Mouse (Mus musculus) megakaryocyte, embryonic 14.5 days (primary cell): Measurements from ENCODE around the gene Cd99l2. TPM values are rescaled to one million over a fixed set of nuclear protein-coding genes. Genes with fewer than 3 reads are reported as not detected.
"Not testable (repeated sequence)": the region's sequence is repeated elsewhere in the genome, so short reads cannot be mapped to it uniquely, and the experiment has no call there.

Source experiments
- H3K27me3 ChIP-seq: replicated peaks from 2 replicates; pipeline ENCODE3; 2012; ENCODE audit warnings: inconsistent platforms
- H3K36me3 ChIP-seq: replicated peaks from 2 replicates; pipeline ENCODE3; 2012; ENCODE audit warnings: low read length, inconsistent platforms, mixed read lengths
- H3K4me1 ChIP-seq: 2 replicates; pipeline ENCODE4 v1.6.1; 2012; ENCODE audit warnings: inconsistent platforms
- H3K4me3 ChIP-seq: replicated peaks from 2 replicates; pipeline ENCODE3; 2012; ENCODE audit warnings: moderate library complexity, mild to moderate bottlenecking, inconsistent platforms
- H3K9me3 ChIP-seq: 2 replicates; pipeline ENCODE4 v1.6.1; 2012; ENCODE audit warnings: inconsistent platforms
- FLI1 ChIP-seq: IDR thresholded peaks from 2 replicates; pipeline ENCODE4 v1.6.1; 2012; ENCODE audit warnings: low read length, inconsistent platforms, mixed read lengths
- GATA1 ChIP-seq: IDR thresholded peaks from 3 replicates; pipeline ENCODE4 v1.6.1; 2012; ENCODE audit warnings: mixed read lengths, low read length, inconsistent platforms, borderline replicate concordance
- polyA plus RNA-seq: library from polyadenylated mRNA; stranded (reverse); fragments of >175 nt; gene quantifications from 2 replicates; pipeline ENCODE4 v1.2.3, GENCODE M21; 2012; ENCODE audit warnings: low replicate concordance; ENCODE audit not compliant: insufficient read depth

Gene Cd99l2
- polyA plus RNA-seq, 1 experiment, result 2.2 TPM

DNA sequence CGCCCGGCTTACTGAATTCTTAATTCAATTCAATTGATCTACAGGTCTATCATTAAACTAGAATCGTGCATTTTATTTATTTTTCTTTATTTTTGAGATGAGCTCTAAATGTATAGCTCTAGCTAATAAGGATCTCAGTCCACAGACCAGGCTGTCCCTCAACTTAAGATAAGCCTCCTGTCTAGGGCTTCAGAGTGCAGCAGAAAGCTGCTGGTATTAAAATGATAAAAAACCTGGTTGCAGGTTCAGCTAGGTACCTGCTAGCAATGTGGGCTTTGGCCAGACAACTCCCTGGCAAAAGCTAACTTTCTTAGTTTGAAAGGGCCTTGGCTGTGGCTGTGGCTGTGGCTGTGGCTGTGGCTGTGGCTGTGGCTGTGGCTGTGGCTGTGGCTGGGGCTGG is 30.2 kb upstream of the Cd99l2 start:
- Histone ChIP-seq H3K36me3 (no peaks in the 10 kb centered on the region), H3K9me3 (no peaks in the 10 kb centered on the region), H3K4me3 (no peak overlapping the region), H3K4me1 (peaks cover 15% of the 10 kb centered on the region; the same call in 1 of the 2 replicates), H3K27me3 (peaks cover 3% of the 10 kb centered on the region)
- TF ChIP-seq GATA1, result no peak
- TF ChIP-seq FLI1, result no peak

GRCm38 (mm10) chrX:71519252-71519651 is 26.6 kb upstream of the Cd99l2 start:
- Histone ChIP-seq H3K27me3 (peaks cover 4% of the 10 kb centered on the region), H3K9me3 (no peaks in the 10 kb centered on the region), H3K4me1 (peaks cover 5% of the 10 kb centered on the region; the same call in 1 of the 2 replicates), H3K36me3 (no peaks in the 10 kb centered on the region), H3K4me3 (no peak overlapping the region)
- TF ChIP-seq GATA1, result no peak

DNA sequence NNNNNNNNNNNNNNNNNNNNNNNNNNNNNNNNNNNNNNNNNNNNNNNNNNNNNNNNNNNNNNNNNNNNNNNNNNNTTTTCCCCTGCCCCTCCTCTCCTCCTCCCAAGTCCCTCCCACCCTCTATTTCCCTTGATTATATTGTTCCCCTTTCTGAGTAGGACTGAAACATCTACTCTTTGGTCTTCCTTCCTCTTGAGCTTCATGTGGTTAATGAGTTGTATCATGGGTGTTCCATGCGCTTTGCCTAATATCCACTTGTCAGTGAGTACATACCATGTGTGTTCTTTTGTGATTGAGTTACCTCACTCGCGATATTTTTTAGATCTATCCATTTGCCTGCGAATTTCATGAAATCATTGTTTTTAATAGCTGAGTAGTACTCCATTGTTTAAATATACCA is 13.9 kb upstream of the Cd99l2 start:
- H3K9me3 ChIP-seq, H3K4me1 ChIP-seq, H3K36me3 ChIP-seq, H3K27me3 ChIP-seq, H3K4me3 ChIP-seq: not testable (repeated sequence)

- Histone ChIP-seq H3K9me3 (no peaks in the 10 kb centered on the region), H3K4me3 (peak overlapping the region; percentile 93), H3K36me3 (no peaks in the 10 kb centered on the region), H3K4me1 (peaks cover 32% of the 10 kb centered on the region), H3K27me3 (peaks cover 20% of the 10 kb centered on the region)
- no peak for TF ChIP-seq FLI1
- no peak for TF ChIP-seq GATA1
Observed at GRCm38 (mm10) chrX:71493279-71493656, 619 bp upstream of the Cd99l2 start.

DNA sequence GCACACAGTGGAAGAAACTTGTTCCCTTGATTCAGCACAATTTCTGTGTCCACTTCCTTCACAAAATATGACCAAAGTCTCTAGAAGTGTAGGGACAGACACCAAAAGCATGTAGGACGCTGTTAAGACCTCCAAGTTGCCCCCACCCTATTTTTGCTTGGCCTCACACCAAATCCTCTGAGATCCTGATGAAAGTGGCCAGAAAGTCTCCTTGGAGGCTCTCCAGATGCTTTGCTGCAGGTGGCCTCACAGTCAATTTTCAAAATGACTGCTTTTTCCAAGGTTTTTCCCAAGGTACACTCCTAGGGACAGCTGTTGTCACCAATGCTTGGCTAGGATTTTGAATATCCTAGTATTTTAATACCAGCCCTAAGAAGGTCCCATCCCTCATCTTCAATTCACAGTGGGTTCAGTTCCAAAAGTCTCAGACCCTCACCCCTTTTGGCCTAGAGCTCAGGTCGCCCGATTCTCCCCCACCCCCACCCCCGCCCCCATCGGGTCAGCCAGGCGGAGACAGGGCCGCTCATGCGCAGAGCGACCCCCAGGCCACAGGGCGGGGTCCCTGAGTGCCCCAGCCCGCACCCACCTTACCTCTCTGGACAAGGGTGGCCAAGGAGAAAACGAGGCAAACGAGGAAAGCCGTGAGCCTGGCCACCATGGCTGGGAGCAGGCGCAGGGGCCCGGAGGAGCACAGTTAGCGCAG is 567 bp downstream of the Cd99l2 start:
- Histone ChIP-seq H3K4me1 (peaks cover 32% of the 10 kb centered on the region), H3K36me3 (peaks cover 3% of the 10 kb centered on the region), H3K27me3 (peaks cover 13% of the 10 kb centered on the region), H3K9me3 (no peaks in the 10 kb centered on the region), H3K4me3 (peak overlapping the region; percentile 93)
- no peak for TF ChIP-seq GATA1
- TF ChIP-seq FLI1, result no peak

- H3K4me1 ChIP-seq, result peaks cover 25% of the 10 kb centered on the region
- TF ChIP-seq FLI1, result no peak
- no peak for TF ChIP-seq GATA1
Observed at GRCm38 (mm10) chrX:71489353-71489752, 3.3 kb downstream of the Cd99l2 start.

DNA sequence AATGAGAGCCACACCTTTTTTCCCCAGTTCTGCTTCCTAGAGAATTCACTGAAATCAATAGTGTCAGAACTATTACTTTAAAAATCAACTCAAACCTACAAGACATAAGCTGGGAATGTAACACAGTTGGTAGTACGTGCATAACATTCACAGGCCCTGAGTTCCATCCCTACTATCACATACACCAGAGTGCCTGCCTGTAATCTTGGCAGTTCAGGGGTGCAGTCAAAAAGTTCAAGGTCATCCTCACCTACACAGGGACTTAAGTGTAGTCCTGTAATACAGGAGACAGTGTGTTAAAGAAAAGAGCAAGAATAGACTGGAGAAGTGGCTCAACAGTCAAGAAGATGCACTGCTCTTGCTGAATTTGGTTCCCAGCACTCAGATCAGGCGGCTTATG is 10.4 kb downstream of the Cd99l2 start:
- Histone ChIP-seq H3K27me3 (peaks cover 4% of the 10 kb centered on the region), H3K4me1 (no peaks in the 10 kb centered on the region), H3K36me3 (peaks cover 12% of the 10 kb centered on the region), H3K4me3 (no peak overlapping the region), H3K9me3 (no peaks in the 10 kb centered on the region)
- no peak for TF ChIP-seq GATA1
- TF ChIP-seq FLI1, result no peak

More at GRCm38 (mm10) chrX:71489353-71489752, 3.3 kb downstream of the Cd99l2 start:
- peaks cover 3% of the 10 kb centered on the region for H3K36me3 ChIP-seq
- peaks cover 6% of the 10 kb centered on the region for H3K27me3 ChIP-seq
- H3K4me3 ChIP-seq, result no peak overlapping the region
- H3K9me3 ChIP-seq, result no peaks in the 10 kb centered on the region

GRCm38 (mm10) chrX:71475992-71476391 is 16.7 kb downstream of the Cd99l2 start:
- Histone ChIP-seq H3K4me1 (peaks cover 13% of the 10 kb centered on the region), H3K4me3 (no peak overlapping the region), H3K27me3 (peaks cover 5% of the 10 kb centered on the region), H3K36me3 (peaks cover 18% of the 10 kb centered on the region), H3K9me3 (no peaks in the 10 kb centered on the region)
- no peak for TF ChIP-seq FLI1
- TF ChIP-seq GATA1, result no peak

- peaks cover 5% of the 10 kb centered on the region for H3K27me3 ChIP-seq
- H3K4me3 ChIP-seq, result no peak overlapping the region
- peaks cover 13% of the 10 kb centered on the region for H3K4me1 ChIP-seq
- H3K36me3 ChIP-seq, result peaks cover 18% of the 10 kb centered on the region
- TF ChIP-seq FLI1, result no peak
- no peak for TF ChIP-seq GATA1
- H3K9me3 ChIP-seq, result no peaks in the 10 kb centered on the region
Observed at GRCm38 (mm10) chrX:71475497-71475896, 17.2 kb downstream of the Cd99l2 start.

DNA sequence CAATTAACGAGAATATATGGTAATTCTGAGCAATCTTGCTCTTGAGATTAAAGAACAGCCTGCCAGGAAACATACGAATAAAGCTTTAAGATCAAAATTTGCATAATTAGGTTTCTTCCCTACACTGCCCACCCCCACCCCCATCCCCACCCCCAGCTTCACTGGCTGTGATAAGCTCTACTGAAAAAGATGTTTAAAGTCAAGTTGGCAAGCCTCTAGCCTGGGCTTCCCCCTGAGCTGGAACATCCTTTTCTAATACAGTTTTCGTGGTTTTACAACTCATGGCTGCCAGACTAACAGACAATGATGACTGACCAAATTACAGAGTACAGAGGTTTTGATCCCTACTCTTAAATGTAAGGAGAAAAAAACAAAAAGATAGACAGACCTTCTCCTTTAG is 17.6 kb downstream of the Cd99l2 start:
- no peak for TF ChIP-seq FLI1
- no peak for TF ChIP-seq GATA1
- Histone ChIP-seq H3K36me3 (peaks cover 21% of the 10 kb centered on the region), H3K4me3 (no peak overlapping the region), H3K9me3 (no peaks in the 10 kb centered on the region), H3K27me3 (peaks cover 5% of the 10 kb centered on the region), H3K4me1 (peaks cover 13% of the 10 kb centered on the region)

GRCm38 (mm10) chrX:71474296-71474956 is 18.2 kb downstream of the Cd99l2 start:
- no peak for TF ChIP-seq GATA1
- TF ChIP-seq FLI1, result no peak
- Histone ChIP-seq H3K4me1 (peaks cover 15% of the 10 kb centered on the region), H3K27me3 (peaks cover 5% of the 10 kb centered on the region), H3K9me3 (no peaks in the 10 kb centered on the region), H3K36me3 (peaks cover 21% of the 10 kb centered on the region), H3K4me3 (no peak overlapping the region)
